Mouse (Mus musculus) megakaryocyte progenitor cell, adult 5-6 weeks (primary cell): ENCODE results near the gene Celf2. TPM values are rescaled to one million over a fixed set of nuclear protein-coding genes. Genes with fewer than 3 reads are reported as not detected.

Experiments used
- ATAC-seq: replicated peaks from 2 replicates; pipeline ENCODE4 v1.8.0; 2016; ENCODE audit warnings: mild to moderate bottlenecking, moderate TSS enrichment, inconsistent platforms; ENCODE audit not compliant: poor library complexity
- total RNA-seq, 2 experiments: library from RNA; stranded (forward) in 1 of 2; stranded (reverse) in 1 of 2; fragments of 157-497, 149-512 nt in 1 of 2; fragments of 200-1000 nt in 1 of 2; gene quantifications; 2 replicates each; pipeline versions ENCODE4 v1.2.3 to v1.2.4; 2015 to 2017

Celf2 gene
- total RNA-seq, 2 experiments from 2014 or later: 85.2 to 152 TPM

DNA sequence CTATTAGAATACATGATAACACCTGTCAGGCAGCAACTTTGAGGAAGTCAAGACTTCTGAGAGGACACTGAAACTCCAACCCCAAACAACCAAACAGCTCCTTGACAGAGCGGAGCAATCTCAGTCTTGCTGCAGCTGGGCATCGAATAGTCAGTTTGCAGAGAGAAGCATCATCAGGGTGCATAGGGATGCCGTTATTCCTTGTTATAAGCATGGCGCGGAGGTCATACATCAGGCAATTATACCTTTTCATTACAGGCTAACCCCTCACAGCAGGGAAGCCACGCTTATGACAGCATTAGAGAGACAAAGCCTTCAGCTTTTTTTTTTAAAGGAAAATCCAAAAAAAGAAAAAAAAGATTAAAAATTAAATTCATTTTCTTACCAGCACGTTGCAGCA is 113.9 kb downstream of the Celf2 start:
- ATAC-seq: no peak

DNA sequence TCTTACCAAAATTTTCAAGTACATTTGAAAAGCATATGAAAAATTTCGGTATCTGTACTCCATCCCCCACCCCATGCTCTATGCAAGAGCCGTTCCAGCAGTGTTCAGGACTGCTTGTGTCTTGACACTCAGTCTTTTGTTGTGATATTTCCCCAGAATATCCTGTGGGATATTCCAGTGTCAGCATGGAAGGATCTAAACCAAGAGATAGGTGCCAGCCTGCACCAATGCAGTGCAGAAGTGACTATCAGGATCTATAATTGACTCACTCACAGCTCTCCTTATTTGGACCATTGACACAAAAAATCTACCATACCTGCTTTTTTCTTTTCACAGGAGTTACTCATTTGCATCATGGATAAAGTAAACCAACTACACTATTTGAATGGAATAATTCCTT is 116.9 kb downstream of the Celf2 start:
- ATAC-seq: no peak

GRCm38 (mm10) chr2:7389264-7389663 is 120.1 kb downstream of the Celf2 start:
- ATAC-seq: no peak

DNA sequence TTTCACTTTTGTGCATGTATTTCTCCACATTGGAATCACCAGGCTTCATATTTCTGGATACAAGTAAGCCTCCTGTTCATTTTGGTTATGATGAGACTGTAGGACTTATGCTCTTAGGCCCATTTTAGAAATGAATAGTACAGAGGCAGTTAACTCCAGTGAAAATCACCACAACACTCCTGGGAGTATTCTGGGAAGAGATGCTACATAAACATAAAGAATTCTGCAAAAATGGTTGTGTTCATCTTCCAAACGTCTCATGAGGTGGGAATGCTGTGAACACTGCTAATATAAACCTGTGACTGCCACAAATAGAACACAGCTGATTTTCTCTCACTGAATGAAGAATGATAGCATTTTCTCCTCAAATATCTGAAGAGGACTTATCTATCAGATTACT is 130.6 kb downstream of the Celf2 start:
- ATAC-seq: no peak

DNA sequence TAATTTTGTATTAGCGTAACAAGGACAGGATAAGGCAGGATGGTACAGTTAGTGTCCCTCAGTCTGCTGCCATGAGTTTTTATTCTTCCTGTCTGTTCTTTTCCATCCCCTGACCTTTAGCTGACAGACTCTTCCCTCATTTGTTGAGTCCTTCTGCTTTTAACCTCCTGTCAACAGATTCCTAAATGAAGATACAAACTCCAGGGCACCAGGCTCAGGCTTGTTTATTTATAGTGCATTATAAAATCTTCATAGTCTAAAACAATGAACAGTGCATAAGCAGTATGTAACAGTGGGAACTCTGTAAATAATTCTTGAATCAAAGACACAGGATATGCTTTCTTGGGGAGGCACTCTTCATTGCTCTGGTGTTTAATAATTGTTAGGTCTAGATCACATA is 131.5 kb downstream of the Celf2 start:
- no peak for ATAC-seq

DNA sequence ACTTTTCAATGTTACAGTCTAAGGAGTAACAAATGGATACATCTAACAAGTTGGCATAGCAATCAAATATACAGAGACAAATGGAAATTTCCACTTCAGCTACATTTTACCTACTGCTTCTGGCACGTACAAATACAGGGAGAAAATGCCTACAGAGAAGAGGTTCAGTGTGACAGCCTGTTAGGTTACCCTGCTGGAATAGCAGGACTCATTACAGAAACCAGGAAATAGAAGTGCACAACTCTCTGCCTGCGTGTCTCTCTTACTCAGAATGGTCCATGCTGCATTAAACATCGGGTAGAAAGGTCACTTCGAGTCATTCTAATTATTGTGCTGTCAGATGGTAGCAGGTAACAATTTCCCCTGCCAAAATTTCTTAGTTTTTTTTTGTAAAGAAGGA is 141.6 kb downstream of the Celf2 start:
- ATAC-seq: no peak

- no peak for ATAC-seq
Observed at GRCm38 (mm10) chr2:7359557-7359956, 149.8 kb downstream of the Celf2 start.

- no peak for ATAC-seq
Observed at GRCm38 (mm10) chr2:7358816-7359215, 150.5 kb downstream of the Celf2 start.

DNA sequence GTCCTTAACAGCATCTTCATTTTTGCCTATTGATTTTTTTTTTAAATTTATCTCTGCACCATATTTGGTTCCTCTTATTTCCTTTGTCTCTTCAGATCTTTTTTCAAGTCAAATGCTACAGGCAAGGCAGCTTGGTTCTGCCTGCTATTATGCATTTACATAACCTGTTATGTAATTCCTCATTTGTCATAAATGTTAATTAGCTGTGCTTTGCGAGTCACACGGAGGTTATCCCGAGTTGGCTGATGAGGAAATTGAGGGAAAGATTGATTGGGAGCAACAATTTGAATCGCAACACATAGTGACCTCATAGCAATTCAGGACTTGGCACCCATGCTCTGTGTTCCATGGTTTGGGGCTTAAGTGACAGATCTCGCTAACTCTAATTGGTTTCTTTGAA is 158.1 kb downstream of the Celf2 start:
- no peak for ATAC-seq

- no peak for ATAC-seq
Observed at GRCm38 (mm10) chr2:7346703-7347461, 162.5 kb downstream of the Celf2 start.

- ATAC-seq: no peak
Observed at GRCm38 (mm10) chr2:7344951-7345350, 164.4 kb downstream of the Celf2 start.

DNA sequence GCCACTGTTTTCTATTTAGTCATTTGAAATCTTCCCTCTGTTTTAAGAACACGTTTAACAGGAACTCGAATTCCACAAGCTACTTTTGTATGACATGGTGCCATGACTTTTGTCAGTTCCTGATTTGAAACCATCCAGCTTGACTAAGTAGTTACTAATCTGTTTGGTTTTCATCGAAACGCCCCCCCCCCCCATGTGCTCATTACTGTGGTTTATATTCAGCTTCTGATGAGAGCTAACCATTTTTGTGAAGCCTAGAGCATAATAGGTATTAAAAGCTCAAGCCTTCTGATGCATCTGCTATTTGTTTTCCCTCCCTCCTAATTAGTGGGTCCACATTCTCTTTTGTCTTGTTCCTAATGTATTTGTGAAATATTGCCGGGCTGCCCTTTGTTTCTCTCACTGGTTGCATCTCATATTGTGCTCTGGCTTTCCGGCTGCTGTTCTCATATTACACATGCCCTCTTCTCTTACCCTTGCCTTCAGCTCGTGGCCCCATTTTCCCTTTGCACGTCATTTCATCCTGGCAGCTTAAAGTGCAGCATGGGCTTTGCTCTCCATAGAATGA is 166.4 kb downstream of the Celf2 start:
- no peak for ATAC-seq

DNA sequence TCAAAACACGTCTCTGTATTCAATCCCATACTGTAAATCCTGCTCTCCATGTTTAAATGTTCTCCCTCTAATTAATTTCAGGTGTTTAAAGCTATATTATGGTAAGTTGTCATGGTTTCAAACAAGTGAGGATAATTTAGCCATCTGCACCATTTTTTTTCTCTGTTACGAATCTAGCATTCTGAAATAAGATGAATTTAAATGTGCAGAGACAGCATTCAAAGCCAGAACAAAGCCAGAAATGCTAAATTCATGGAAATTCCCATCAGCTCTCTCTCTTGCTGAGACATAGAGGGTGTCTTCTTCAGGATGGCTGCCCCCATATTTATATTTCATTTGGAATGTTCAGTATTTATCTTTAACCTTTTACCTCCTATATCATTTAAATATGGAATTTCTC is 174.5 kb downstream of the Celf2 start:
- no peak for ATAC-seq

GRCm38 (mm10) chr2:7328018-7328899 is 181.1 kb downstream of the Celf2 start:
- ATAC-seq: no peak

- ATAC-seq: no peak
Observed at GRCm38 (mm10) chr2:7319760-7320159, 189.6 kb downstream of the Celf2 start.

DNA sequence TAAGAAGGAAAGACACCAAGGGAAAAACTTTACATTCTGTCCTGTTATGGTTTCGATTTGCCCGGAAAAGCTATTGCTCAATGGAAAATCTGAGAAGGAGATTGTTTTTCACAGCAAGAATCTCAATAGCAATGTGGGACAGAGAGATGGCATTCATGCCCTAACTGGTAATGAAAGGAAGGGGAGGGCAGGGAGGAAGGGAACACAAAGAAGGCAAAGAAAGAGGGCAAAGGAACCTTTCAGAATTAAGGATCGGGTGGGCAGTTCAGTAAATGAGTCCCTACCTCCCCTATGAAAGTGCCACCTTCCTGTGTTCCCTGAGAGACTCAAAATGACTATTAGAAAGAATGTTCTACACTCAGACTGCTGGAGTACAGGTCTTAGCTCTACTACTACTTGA is 197.6 kb downstream of the Celf2 start:
- no peak for ATAC-seq

GRCm38 (mm10) chr2:7310840-7311182 is 198.6 kb downstream of the Celf2 start:
- no peak for ATAC-seq

GRCm38 (mm10) chr2:7310129-7310839 is 199.1 kb downstream of the Celf2 start:
- no peak for ATAC-seq

- no peak for ATAC-seq
Observed at GRCm38 (mm10) chr2:7309324-7309723, 200.0 kb downstream of the Celf2 start.

- no peak for ATAC-seq
Observed at GRCm38 (mm10) chr2:7308731-7309130, 200.6 kb downstream of the Celf2 start.

- no peak for ATAC-seq
Observed at GRCm38 (mm10) chr2:7287434-7287833, 221.9 kb downstream of the Celf2 start.
